Mouse (Mus musculus) erythroblast, embryonic 14.5 days (primary cell): ENCODE data around the gene Nelfe.

ENCODE experiments used
- GATA1 ChIP-seq: IDR thresholded peaks from 2 replicates; pipeline ENCODE4 v1.6.1; 2012; ENCODE audit warnings: low read length, inconsistent platforms, mixed read lengths
- TAL1 ChIP-seq: IDR thresholded peaks from 3 replicates; pipeline ENCODE4 v1.6.1; 2012; ENCODE audit warnings: low read length, inconsistent platforms, mixed read lengths

GRCm38 (mm10) chr17:34862416-34863081 is 12.4 kb downstream of the Nelfe start, which contains the start of gene Cfb:
- TF ChIP-seq GATA1 (no peak), TAL1 (no peak)
